Mouse (Mus musculus): ENCODE data around the gene Zbtb43.

Zbtb43 gene

GRCm38 (mm10) chr2:33453476-33453875, 14.9 kb downstream of the Zbtb43 start:
- DNase-seq (ENCODE audit: low read depth, low spot score): no peak

- DNase-seq (ENCODE audit: low read depth, low spot score): no peak
Measured at GRCm38 (mm10) chr2:33452721-33453120, 15.6 kb downstream of the Zbtb43 start.

GRCm38 (mm10) chr2:33452140-33452539, 16.2 kb downstream of the Zbtb43 start:
- no peak for DNase-seq (ENCODE audit: low read depth, low spot score)

- DNase-seq (ENCODE audit: low read depth, low spot score): no peak
Measured at GRCm38 (mm10) chr2:33451038-33451978, 17.1 kb downstream of the Zbtb43 start.

GRCm38 (mm10) chr2:33449119-33449873, 19.1 kb downstream of the Zbtb43 start:
- DNase-seq (ENCODE audit: low read depth, low spot score): no peak

GRCm38 (mm10) chr2:33446796-33447195, 21.6 kb downstream of the Zbtb43 start:
- DNase-seq (ENCODE audit: low read depth, low spot score): no peak

- DNase-seq (ENCODE audit: low read depth, low spot score): no peak
Measured at GRCm38 (mm10) chr2:33445741-33446140, 22.6 kb downstream of the Zbtb43 start.

- DNase-seq (ENCODE audit: low read depth, low spot score): no peak
Measured at GRCm38 (mm10) chr2:33444862-33445261, 23.5 kb downstream of the Zbtb43 start.

- no peak for DNase-seq (ENCODE audit: low read depth, low spot score)
Measured at GRCm38 (mm10) chr2:33444358-33444757, 24.0 kb downstream of the Zbtb43 start.

- DNase-seq (ENCODE audit: low read depth, low spot score): no peak
Measured at GRCm38 (mm10) chr2:33442701-33443100, 25.7 kb downstream of the Zbtb43 start.

- DNase-seq (ENCODE audit: low read depth, low spot score): peak; percentile 31
Measured at GRCm38 (mm10) chr2:33440893-33441292, 27.5 kb downstream of the Zbtb43 start.

GRCm38 (mm10) chr2:33439980-33440670, 28.2 kb downstream of the Zbtb43 start:
- DNase-seq (ENCODE audit: low read depth, low spot score): no peak

GRCm38 (mm10) chr2:33439471-33439881, 28.9 kb downstream of the Zbtb43 start:
- DNase-seq (ENCODE audit: low read depth, low spot score): no peak

- no peak for DNase-seq (ENCODE audit: low read depth, low spot score)
Measured at GRCm38 (mm10) chr2:33438377-33438776, 30.0 kb downstream of the Zbtb43 start.

- DNase-seq (ENCODE audit: low read depth, low spot score): no peak
Measured at GRCm38 (mm10) chr2:33437184-33437583, 31.2 kb downstream of the Zbtb43 start.

GRCm38 (mm10) chr2:33436035-33436580, 32.3 kb downstream of the Zbtb43 start:
- DNase-seq (ENCODE audit: low read depth, low spot score): no peak

- no peak for DNase-seq (ENCODE audit: low read depth, low spot score)
Measured at GRCm38 (mm10) chr2:33435036-33435650, 33.2 kb downstream of the Zbtb43 start.

GRCm38 (mm10) chr2:33432877-33433276, 35.5 kb downstream of the Zbtb43 start:
- peak; percentile 67 for DNase-seq (ENCODE audit: low read depth, low spot score)

- DNase-seq (ENCODE audit: low read depth, low spot score): peak; percentile 82
Measured at GRCm38 (mm10) chr2:33430771-33431699, 37.3 kb downstream of the Zbtb43 start, which contains the start of gene Zbtb34. Gene Zbtb34 (minus strand): TSS chr2:33431324.

Measured in CD4-positive helper T cell, adult 2 months (primary cell).